Mouse (Mus musculus) forebrain, embryonic 16.5 days (tissue): ENCODE measurements around the gene Hist1h2bj. TPM values are rescaled to one million over a fixed set of nuclear protein-coding genes. Genes with fewer than 3 reads are reported as not detected.

ENCODE experiments used
- ATAC-seq: fragments of 200-750 bp; cut with Nextera tagmentation; 2 replicates; pipeline ENCODE4 v1.8.0; 2017; ENCODE audit warnings: mild to moderate bottlenecking, moderate library complexity
- H3K27ac ChIP-seq: fragments of 300-500 bp; sonication (generic); 2 replicates; pipeline ENCODE4 v1.5.1; 2014; ENCODE audit warnings: low read length, control low read depth
- H3K27me3 ChIP-seq: fragments of 300-500 bp; sonication (generic); replicated peaks from 2 replicates; pipeline ENCODE4 v1.6.1; 2014; ENCODE audit warnings: low read length; ENCODE audit not compliant: control insufficient read depth, insufficient read depth
- H3K36me3 ChIP-seq: fragments of 300-500 bp; sonication (generic); 2 replicates; pipeline ENCODE4 v1.6.1; 2014; ENCODE audit not compliant: control insufficient read depth, insufficient read depth
- H3K4me1 ChIP-seq: fragments of 300-500 bp; sonication (generic); replicated peaks from 2 replicates; pipeline ENCODE4 v1.6.1; 2014; ENCODE audit warnings: low read length; ENCODE audit not compliant: control insufficient read depth, insufficient read depth
- H3K4me2 ChIP-seq: fragments of 300-500 bp; sonication (generic); 2 replicates; pipeline ENCODE4 v1.6.1; 2014; ENCODE audit warnings: mild to moderate bottlenecking, low read length, control low read depth
- H3K4me3 ChIP-seq: fragments of 300-500 bp; sonication (generic); replicated peaks from 2 replicates; pipeline ENCODE4 v1.5.1; 2014; ENCODE audit warnings: mild to moderate bottlenecking, low read length, control low read depth
- H3K9ac ChIP-seq: fragments of 300-500 bp; sonication (generic); replicated peaks from 2 replicates; pipeline ENCODE4 v1.6.1; 2014; ENCODE audit warnings: low read depth, low read length, control low read depth
- H3K9me3 ChIP-seq: fragments of 300-500 bp; sonication (generic); 2 replicates; pipeline ENCODE4 v1.6.1; 2016; ENCODE audit warnings: low read length; ENCODE audit not compliant: control insufficient read depth
- WGBS: fragments of 180-500 bp; shearing (Covaris S2); extraction: QIAGEN DNeasy Blood & Tissue Kit; methylation state at CpG from one replicate; pipeline ENCODE4 v1.1.7; 2014; 5-methylcytosine and 5-hydroxymethylcytosine counted together
- polyA plus RNA-seq: library from polyadenylated mRNA; unstranded; fragments of >200 nt; fragmentation: Nextera tagmentation; extraction: Ambion mirVana; gene quantifications from 2 replicates; pipeline ENCODE4 v1.2.1, GENCODE M21; 2015

Hist1h2bj gene
- polyA plus RNA-seq, 1 experiment from 2014 or later = 3.1 TPM

DNA sequence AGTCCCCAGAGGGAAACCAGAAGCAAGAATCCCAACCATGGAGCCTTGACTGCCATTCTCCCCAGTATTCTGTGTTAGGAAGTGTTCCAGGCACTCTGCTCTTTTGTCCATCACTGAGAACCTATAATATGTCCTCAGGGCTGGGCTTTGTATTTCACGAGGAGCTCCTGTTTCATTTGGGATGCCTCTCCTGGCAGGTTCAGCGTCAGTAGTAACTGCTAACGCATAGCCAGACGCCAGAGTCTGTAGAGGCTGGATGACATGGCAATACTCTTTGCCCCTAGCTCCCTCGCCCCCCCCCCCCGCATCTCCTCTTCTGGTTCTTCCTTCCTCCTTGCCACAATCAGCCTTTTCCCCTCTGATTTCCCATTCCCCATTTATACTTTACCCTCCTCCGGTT is 33.4 kb upstream of the Hist1h2bj start, which contains the start of gene Prss16:
Prss16 (minus strand) TSS at position 101 of the 400 bp plus-strand sequence.
- Histone ChIP-seq H3K4me1 (peaks cover 16% of the 10 kb centered on the region), H3K27me3 (peaks cover 74% of the 10 kb centered on the region), H3K4me3 (no peak within 1 kb of the TSS), H3K27ac (no peak within 1 kb of the TSS), H3K9ac (no peak within 1 kb of the TSS), H3K36me3 (no peaks in the 10 kb centered on the region), H3K9me3 (no peaks in the 10 kb centered on the region), H3K4me2 (no peak within 1 kb of the TSS)
- WGBS = 29% methylated on average over 6 of the region's 7 CpGs
- no peak for ATAC-seq

DNA sequence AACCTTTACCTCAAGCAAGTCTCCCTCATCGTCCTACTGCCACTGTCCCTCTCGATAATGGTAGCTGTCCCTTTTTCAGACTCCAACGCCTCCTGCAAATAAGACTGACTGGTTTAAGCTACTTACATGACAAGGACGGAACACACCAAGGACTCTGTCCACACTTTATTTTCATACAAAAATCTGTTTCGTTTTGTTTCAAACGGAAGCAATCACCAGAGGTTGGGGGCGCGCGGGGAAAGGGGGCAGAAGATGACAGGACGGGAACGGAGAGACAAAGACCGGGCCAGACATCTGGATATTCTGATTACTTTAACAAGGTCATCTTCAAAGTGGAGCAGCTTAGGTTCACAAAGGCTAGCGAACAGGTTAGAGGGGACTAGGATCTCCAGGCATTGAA is 29.3 kb upstream of the Hist1h2bj start:
- ATAC-seq = no peak
- Histone ChIP-seq H3K4me1 (no peaks in the 10 kb centered on the region), H3K36me3 (no peaks in the 10 kb centered on the region), H3K4me3 (no peak overlapping the region), H3K4me2 (no peak overlapping the region), H3K9ac (no peak overlapping the region), H3K9me3 (peaks cover 4% of the 10 kb centered on the region; the same call in 1 of the 2 replicates), H3K27ac (no peak overlapping the region), H3K27me3 (peaks cover 69% of the 10 kb centered on the region)
- 17% methylated on average over 13 of the region's 13 CpGs for WGBS

DNA sequence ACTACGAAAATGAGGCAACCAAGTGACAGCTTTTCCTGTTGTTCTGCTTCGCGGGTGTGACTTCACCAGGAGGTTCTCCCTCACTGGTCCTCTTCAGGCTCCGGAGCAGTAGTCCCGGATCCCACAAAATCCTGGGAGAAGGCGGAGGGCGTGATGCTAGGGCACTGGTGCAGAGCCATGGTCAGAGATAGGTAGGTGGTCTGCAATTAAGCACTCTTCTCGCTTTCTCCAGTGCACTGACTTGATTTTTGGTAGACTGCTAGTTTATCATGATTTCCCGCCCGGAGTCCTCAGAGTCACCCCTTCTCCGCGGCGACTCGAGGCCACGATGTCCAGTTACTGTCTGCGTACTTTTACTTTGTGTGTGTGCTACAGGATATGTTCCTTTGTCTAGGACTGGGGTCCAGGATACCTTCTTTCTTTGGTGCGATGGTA is 28.6 kb upstream of the Hist1h2bj start:
- H3K4me2 ChIP-seq = no peak overlapping the region
- H3K27ac ChIP-seq = no peak overlapping the region
- peaks cover 69% of the 10 kb centered on the region for H3K27me3 ChIP-seq
- ATAC-seq = no peak
- no peaks in the 10 kb centered on the region for H3K36me3 ChIP-seq
- H3K9ac ChIP-seq = no peak overlapping the region
- H3K4me1 ChIP-seq = no peaks in the 10 kb centered on the region
- no peak overlapping the region for H3K4me3 ChIP-seq
- 18% methylated on average over 17 of the region's 17 CpGs for WGBS
- peaks cover 4% of the 10 kb centered on the region; the same call in 1 of the 2 replicates for H3K9me3 ChIP-seq

DNA sequence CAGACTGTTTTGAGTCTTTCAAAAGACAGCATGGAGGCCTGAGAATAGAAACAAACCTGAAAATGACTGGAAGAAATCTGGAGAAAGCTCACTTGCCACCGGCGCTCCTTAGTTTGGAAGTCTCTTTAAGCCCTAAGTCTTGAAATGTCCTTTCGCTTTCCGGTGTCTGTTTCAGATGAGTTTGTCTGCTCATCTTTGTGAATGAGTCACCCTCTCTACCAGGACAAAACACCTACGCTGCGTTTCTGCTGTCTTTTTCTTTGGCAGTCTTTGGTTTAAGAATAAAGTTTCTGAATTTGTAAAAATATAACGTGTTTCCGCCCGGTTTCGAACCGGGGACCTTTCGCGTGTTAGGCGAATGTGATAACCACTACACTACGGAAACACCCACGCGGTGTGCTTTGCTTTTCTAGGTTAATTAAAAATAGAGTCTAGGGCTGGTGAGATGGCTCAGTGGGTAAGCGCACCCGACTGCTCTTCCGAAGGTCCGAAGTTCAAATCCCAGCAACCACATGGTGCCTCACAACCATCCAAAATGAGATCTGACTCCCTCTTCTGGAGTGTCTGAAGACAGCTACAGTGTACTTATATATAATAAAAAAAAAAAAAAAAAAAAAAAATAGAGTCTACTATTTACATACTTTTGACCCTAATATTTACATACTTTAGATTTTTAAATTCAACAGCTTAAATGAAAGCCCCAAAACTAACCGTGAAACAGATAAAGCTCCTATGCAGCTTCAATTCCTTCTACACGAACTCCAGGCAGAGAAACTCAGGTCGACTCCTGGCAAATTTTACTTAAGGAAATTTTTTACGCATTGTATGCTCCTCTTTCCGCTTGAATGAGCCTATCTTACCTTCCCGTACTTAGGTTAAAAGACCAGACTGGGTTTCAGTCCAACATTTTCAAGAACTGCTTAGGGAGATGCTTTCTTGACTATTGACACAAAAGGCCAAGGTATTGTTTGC is 27.2 kb upstream of the Hist1h2bj start:
- Histone ChIP-seq H3K27me3 (peaks cover 62% of the 10 kb centered on the region), H3K4me3 (no peak overlapping the region), H3K9me3 (peaks cover 4% of the 10 kb centered on the region; the same call in 1 of the 2 replicates), H3K36me3 (no peaks in the 10 kb centered on the region), H3K4me2 (no peak overlapping the region), H3K27ac (no peak overlapping the region), H3K4me1 (peaks cover 10% of the 10 kb centered on the region), H3K9ac (no peak overlapping the region)
- WGBS = 14% methylated on average over 27 of the region's 27 CpGs
- peak; percentile 78 for ATAC-seq

DNA sequence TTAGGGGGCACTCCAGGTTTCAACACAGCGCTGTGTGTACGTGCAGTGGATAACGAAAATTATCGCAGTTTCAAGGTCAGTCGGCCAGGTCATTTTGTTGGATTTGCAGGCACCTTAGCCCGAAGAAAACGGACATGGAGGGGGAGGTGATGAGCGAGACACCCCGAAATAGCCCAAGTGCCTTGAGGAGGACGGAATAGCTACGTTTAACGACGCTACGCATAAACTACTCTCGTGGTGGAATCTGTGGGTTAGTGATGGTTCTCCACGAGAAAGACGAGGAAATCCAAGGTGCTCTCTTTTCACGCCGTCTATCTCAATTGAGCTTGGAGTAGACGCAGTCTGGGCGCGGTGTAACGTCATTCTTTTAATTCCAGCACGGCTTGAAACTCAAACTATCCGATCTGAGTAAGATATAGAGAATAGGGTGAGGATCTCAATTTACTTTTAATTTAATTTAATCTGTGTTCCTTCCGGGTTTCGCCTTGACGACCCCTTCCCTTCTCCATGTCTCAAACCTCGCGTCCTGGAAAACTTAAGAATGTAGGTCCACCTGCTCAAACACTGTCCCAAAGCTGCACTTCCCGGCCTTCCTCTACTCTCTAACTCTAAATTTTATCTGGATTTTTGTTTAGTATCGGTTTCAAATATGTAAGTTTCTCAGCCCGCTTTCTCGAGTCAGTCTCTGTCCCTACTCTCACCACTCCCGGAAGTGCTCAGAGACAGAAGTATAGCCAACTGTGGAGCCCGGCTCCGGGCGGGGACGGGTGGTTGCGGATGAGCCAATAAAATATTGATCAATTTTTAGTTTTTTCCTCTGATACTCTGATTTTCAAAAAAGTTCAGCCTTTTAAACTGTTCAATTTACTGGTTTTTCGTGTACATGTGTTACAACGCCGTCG is 22.8 kb upstream of the Hist1h2bj start:
- Histone ChIP-seq H3K27ac (no peak overlapping the region), H3K4me1 (peaks cover 20% of the 10 kb centered on the region), H3K36me3 (no peaks in the 10 kb centered on the region), H3K9me3 (peaks cover 3% of the 10 kb centered on the region; the same call in 1 of the 2 replicates), H3K4me3 (peak overlapping the region; percentile 39), H3K9ac (no peak overlapping the region), H3K4me2 (peak overlapping the region; percentile 50), H3K27me3 (peaks cover 33% of the 10 kb centered on the region)
- WGBS = under 1% methylated on average over 44 of the region's 44 CpGs
- ATAC-seq = no peak

DNA sequence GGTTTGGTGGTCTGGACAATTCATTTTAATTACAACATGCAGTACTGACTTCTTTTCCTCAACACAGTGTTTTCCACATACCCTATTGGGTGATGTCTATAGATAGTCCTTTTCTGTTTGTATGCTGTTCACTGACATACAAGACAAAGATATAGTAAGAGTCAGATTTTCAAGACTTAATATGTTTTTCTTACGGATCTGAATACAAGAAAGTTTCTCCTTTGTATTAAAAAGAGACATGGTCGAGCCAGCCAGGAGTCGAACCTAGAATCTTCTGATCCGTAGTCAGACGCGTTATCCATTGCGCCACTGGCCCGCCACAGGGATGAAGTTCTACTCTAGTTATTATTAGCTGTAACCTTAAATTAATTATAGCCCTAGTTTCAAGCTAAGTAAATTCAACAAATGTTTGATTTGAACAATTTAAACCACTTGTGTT is 22.1 kb upstream of the Hist1h2bj start:
- Histone ChIP-seq H3K27me3 (peaks cover 28% of the 10 kb centered on the region), H3K27ac (no peak overlapping the region), H3K9me3 (no peaks in the 10 kb centered on the region), H3K9ac (no peak overlapping the region), H3K4me2 (peak overlapping the region; percentile 50), H3K36me3 (no peaks in the 10 kb centered on the region), H3K4me1 (peaks cover 20% of the 10 kb centered on the region), H3K4me3 (peak overlapping the region; percentile 44)
- ATAC-seq = peak; percentile 34; the same call in 1 of the 2 replicates
- under 1% methylated on average over 8 of the region's 8 CpGs for WGBS

DNA sequence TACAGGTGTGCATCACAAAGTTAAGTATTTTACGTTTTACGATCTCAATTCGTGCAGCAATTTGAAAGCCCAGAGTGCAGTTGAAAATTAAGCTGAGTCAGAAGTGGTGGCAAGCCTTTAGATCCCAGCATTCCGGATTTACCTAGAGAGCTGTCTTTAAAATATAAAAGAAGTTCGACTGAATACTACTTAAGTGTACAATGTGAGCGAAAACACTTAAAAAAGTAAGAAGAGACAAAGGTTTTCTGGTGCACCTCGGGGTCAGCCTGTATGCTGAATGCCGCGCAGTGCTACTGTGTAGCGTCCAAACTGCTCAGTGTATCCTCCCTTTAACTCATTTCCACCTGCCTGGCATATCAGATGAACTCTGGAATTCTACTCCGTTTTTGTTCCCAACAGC is 21.4 kb upstream of the Hist1h2bj start:
- no peak for ATAC-seq
- Histone ChIP-seq H3K27ac (no peak overlapping the region), H3K9ac (no peak overlapping the region), H3K9me3 (no peaks in the 10 kb centered on the region), H3K4me1 (peaks cover 22% of the 10 kb centered on the region), H3K27me3 (peaks cover 22% of the 10 kb centered on the region), H3K4me3 (peak overlapping the region; percentile 44), H3K4me2 (peak overlapping the region; percentile 50), H3K36me3 (no peaks in the 10 kb centered on the region)
- under 1% methylated on average over 11 of the region's 11 CpGs for WGBS

DNA sequence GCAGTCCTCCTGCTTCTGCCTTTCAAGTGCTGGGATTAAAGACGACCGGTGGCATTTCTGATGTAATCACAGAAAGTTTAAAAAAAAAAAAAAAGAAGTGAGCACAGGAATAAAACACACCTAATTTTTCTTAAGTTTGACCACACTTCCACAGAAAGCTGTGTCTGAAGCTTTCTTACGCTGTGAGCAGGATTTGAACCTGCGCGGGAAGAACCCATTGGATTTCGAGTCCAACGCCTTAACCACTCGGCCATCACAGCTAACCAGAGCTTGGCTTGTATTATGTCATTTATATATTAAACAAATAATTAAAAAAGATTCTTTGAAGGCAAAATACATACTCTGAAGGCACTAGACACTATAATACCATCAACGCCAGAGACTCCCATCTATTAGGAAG is 20.8 kb upstream of the Hist1h2bj start:
- Histone ChIP-seq H3K27me3 (peaks cover 22% of the 10 kb centered on the region), H3K36me3 (no peaks in the 10 kb centered on the region), H3K4me2 (peak overlapping the region; percentile 50), H3K9me3 (no peaks in the 10 kb centered on the region), H3K4me1 (peaks cover 24% of the 10 kb centered on the region), H3K9ac (no peak overlapping the region), H3K4me3 (peak overlapping the region; percentile 44), H3K27ac (no peak overlapping the region)
- WGBS = under 1% methylated on average over 9 of the region's 9 CpGs
- peak; percentile 71 for ATAC-seq
